Mouse (Mus musculus) erythroblast, embryonic 14.5 days (primary cell): ENCODE results near the gene Chrnb2.

Experiments
- GATA1 ChIP-seq: IDR thresholded peaks from 2 replicates; pipeline ENCODE4 v1.6.1; 2012; ENCODE audit warnings: low read length, inconsistent platforms, mixed read lengths
- TAL1 ChIP-seq: IDR thresholded peaks from 3 replicates; pipeline ENCODE4 v1.6.1; 2012; ENCODE audit warnings: low read length, inconsistent platforms, mixed read lengths

GRCm38 (mm10) chr3:89780102-89780501 lies 15.7 kb upstream of the Chrnb2 start:
- TF ChIP-seq GATA1 (no peak), TAL1 (no peak)
